Mouse (Mus musculus) olfactory bulb, adult 2 months (tissue): ENCODE measurements around the gene Scn11a.

Source experiments
- CTCF ChIP-seq: fragments of 200-500 bp; IDR thresholded peaks from 2 replicates; pipeline ENCODE4 v1.5.1; 2012; ENCODE audit warnings: low read depth, mild to moderate bottlenecking, low read length, moderate library complexity; ENCODE audit not compliant: insufficient read depth
- POLR2A ChIP-seq: fragments of 200-500 bp; IDR thresholded peaks from 2 replicates; pipeline ENCODE4 v1.6.1; 2012; ENCODE audit warnings: mild to moderate bottlenecking, low read depth, low read length, moderate library complexity; ENCODE audit not compliant: insufficient read depth

DNA sequence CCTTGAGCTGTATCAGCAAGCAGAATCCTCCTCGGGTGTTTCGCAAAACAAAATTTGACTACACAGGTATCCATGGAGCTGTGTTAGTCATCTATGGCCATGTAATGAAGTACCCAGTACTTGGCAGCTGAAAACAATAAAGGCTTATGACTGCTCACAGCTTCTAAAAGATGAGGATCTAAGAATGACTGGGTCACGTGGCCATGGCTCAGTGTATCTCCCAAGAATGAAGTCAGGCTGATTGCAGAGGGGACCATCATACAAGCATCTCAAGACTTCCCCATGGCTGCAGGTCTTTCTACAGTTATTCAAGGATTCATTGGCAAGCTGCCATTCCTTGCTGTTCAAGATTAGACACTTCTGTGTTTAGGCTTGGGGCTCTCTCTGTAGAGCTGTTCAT, 81.9 kb downstream of the Scn11a start:
- no peak for TF ChIP-seq CTCF
- no peak for TF ChIP-seq POLR2A
